Mouse (Mus musculus): ENCODE data around the gene Nectin2.

Gene Nectin2

DNA sequence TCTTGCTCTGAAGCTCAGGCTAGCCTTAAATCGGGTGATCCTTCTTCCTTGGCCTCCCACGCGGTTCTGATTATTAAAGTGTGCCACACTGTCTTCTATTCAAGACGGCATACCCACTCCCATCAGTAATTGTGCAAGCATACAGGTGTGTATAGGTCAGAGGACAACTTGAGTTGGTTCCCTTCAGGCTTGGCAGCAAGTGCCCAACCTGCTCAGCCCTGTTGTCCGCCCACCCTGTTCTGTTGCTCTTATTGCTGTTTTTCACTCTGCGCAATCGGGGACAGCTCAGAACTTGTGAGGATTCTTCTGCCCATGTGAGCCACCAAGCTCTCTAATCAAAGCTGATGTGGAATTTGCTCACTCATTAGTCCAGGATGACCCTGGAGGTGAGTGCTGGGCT is 45.0 kb downstream of the Nectin2 start:
- no peak for DNase-seq (ENCODE audit: low spot score in 2 of 2)

DNA sequence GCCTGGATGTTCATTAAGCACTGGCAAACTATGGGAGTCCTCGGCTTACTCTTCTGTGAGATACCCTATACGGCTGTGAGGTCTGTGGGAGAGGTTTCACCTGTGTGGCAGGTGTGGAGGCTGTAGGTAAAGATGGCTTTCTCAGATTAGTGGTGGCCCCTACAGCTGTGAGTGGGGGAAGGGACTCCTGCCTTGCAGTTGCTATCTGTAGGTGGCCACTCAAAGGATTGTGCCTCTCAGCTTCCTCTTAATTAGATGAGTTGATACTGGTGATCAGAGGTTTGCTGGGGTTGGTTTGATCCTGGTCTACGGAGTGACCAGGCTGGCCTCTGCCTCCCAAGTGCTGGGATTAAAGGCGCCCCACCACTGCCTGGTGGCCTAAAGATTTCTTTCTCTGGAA is 45.8 kb downstream of the Nectin2 start:
- no peak for DNase-seq (ENCODE audit: low spot score in 2 of 2)

DNA sequence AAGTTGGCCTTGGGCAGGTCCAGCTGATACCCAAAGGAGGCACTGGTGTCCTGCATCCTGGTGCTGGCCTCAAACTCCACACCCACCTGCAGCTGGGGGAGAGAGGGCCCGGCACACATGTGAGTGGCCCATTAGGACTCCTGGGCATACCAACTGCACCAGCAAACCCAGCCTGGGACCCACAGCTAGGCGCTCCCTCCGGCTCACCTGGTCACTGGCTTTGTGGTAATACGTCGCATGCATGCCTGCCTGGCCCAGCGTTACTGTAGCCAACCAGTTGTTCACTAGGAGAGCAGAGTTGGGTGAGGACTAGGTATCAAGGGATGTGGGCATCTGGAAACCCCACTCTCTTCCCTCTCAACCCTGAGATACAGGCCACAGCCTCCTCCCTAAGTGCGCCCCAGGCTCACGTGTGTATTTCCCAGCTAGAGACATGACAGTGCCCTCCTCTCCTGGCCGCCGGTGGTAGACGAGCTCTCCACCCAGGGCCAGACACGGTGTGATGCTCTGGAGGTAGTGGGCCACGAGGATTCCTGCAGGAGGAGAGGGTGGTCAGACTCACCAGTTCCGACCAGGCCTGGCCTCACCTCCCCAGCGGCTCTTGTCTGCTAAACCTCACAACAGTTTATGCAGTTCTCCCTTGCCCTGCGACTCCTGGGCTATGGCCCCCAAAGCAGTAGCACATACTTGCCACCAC is 47.3 kb downstream of the Nectin2 start:
- no peak for DNase-seq (ENCODE audit: low spot score in 2 of 2)

DNA sequence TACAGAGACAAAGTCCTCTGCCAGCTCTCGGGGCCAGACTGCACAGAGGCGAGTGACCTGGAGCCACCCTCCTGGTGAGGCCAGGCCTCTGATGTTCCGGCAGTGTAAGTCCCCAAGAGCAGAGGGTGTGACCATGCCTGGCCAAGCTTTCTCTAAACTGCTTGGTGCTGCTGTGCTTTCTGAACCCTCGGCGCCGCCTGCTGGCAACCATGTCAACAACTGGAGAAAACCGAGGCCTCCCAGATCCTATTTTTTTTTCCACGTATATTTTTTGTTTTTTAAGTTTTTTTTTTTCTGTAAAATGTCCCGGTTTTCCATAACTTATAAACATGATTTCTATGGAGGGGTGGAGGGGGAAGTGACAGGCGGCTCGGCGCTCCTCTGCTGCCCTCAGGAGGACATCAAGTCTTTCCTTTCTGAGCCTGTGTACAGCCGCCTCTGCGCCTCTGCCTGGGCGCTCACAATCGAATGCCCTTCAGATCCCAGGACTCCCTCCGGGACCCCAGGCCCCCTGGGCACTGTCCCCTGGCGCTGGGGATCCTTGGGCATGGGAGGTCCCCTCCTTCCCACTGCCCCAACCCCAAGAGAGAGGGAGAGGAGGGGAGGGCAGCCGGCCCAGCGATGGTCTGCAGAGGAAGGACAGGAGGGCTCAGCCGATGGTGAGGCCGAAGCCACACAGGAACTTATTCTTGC is 49.1 kb downstream of the Nectin2 start:
- DNase-seq (ENCODE audit: low spot score in 2 of 2), result peak in 1 of 2 experiments; percentile 66

DNA sequence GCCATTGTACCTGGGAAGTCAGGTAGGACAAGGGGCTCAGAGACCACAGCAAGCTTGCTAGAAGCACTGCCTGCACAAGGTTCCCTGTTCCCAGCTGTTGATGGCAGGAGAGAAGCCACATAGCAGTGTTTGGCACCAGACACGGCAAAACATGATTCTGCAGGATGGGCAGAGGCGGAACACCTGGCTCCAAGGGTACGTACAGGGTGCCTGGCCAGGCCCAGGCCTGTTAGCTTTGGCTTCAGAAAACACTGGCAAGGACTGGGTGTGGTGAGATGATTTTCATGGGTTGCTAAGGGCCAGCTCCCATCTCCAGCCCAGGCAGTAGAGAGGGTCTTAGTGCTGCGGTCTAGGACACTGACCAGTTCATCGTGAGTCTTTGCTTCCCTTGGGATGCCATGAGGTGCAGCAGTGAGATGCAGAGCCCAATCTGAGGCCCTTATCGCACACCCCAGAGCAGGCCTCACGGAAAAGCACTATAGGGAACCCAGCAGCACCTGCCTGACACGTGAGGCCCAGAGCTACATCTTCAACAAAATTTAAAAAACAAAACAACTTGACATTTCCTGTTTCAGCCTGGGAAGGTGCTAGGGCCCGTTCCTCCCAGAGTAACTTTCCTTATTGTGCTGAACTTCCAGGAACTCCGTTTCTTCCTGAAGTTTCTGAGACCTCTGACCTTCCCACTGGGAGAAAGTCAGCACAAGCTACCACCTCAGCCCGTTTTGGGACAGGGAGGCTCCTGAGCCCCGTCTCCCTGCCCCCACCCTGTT is 49.8 kb downstream of the Nectin2 start:
- no peak for DNase-seq (ENCODE audit: low spot score in 2 of 2)

DNA sequence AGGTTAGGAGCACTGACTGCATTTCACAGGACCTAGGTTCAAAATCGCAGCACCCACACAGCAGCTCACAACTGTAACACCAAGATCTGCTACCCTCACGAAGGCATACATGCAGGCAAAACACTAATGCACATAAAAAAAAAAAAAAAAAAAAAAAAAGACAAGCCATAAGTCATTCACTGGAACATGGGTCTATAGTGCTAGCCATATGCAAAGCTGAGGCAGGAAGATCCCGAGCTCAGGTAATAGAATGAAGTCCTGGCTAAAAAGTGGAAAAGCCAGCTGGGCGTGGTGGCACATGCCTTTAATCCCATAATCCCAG is 50.5 kb downstream of the Nectin2 start:
- no peak for DNase-seq (ENCODE audit: low spot score in 2 of 2)

DNA sequence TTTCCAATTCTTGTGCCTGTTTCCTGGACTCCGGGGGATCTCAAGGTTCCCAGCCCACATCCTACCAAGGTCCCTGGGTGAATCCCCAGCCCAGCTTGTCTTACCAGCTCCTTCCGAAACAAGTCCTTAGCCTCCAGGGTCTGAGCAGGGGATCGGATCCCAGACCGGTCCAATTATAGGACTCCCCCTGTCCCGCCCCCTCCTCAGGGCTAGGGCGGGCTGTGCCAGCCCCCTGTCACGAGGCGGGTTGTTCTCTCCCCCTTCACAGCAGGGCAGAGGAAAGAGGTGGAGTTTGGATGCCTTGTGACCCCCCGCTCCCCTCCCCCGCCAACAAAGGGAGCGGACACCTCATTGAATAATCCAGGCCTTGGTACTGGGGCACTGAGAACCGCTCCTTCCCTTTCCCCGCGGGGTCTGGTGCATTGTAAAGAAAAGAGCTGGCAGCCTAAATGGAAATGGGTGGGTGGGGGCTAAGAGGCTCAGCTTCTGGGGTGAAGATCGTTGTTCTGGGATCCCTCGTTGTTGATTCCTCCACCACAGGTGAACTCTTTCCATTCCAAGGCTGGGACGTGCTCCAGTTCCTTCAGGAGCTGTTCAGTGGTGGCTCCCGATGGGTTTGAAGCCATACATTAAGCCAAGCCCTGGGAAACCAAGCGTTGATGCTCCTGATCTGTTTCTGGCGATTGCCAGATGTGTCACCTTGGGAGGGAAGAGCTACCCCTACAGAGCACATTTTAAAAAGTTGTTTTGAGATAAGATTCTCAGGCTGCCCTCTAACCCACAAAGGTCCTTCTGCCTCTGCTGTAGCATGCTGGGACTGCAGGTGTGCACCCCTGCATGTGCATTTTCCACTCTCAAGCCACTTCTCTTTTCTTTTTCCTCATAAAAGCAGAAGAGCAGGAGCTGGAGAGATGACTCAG is 51.1 kb downstream of the Nectin2 start, which contains the start of gene Apoe:
Apoe (minus strand) TSS at position 282 of the 920 bp plus-strand sequence.
- DNase-seq (ENCODE audit: low spot score in 2 of 2), result peak; percentile 59 to 69

DNA sequence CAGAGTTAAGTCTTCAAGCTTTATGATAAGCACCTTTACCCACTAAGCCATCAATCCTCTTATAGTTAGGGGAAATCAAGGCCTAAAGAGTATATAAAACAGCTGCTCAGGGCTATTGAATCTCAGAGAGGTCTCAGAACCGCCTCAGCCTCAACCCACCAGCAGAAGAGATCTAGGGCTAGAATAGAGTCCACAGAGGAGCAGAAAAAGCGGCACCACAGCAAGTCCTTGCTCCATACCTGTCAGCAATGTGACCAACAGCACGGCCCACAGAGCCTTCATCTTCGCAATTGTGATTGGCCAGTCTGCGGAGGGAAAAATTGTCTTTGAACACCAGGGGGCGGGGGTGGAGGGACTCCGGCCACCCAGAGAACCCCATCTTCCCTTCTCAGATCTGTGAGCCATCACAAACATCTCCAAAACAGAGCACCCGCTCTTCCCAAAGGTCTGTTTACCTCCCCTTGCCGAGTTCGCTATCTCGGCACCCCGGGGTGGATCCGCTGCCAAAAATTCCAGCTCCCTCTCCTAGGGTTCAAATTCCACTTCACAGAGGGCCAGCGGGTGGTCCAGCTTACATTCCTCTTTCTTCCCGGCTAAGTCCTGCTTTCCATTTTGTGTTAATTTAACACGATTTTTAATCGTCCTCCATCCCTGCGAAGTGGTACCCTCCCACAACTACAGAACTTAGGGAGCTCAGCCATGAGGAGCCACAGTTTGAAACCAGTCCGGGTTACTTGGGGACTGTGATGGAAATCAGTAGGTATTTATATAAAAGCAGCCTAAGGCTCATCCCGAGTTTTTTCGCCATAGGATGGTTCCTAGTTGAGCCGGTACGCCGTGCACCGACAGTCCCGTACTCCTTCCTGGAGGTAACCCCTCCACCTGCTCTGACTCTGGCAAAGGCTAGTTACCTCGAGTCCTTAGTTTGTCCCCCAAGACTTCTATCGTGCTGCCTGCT is 52.1 kb downstream of the Nectin2 start:
- DNase-seq (ENCODE audit: low spot score in 2 of 2), result no peak

DNA sequence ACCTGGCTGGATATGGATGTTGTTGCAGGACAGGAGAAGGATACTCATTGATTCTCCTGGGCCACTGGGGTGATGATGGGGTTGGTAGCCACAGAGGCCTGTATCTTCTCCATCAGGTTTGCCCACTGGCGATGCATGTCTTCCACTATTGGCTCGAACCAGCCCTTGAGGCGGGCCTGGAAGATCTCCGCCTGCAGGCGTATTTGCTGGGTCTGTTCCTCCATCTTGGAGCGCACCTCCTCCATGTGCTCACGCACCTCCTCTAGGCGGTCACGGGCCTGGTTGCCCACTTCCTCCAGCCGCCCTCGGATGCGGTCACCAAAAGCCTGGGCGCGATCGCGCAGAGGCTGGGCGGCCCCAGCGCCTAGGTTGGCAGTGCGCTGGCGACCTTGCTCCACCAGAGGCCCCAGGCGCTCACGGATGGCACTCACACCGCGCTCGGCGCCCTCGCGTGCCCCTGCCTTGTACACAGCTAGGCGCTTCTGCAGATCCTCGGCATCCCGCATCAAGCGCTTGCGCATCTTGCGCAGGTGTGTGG is 53.9 kb downstream of the Nectin2 start:
- no peak for DNase-seq (ENCODE audit: low spot score in 2 of 2)

DNA sequence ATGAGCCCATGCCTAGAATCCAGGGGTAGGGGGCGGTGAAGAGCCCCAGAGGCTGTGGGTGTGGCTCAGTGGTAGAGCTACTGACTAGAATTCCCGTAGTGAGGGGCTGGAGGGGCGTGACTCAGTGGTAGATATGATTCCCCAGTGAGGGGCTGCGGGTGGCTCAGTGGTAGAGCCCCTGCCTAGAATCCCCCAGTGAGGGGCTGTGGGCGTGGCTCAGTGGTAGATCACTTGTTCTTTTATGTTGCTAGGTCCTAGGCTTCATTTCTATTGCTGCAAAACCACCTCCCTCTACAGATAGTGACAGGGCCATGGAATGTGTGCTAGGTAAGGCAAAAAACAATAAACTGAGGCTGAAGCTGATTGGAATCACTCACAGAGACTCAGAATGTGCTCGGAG is 54.4 kb downstream of the Nectin2 start:
- no peak for DNase-seq (ENCODE audit: low spot score in 2 of 2)

DNA sequence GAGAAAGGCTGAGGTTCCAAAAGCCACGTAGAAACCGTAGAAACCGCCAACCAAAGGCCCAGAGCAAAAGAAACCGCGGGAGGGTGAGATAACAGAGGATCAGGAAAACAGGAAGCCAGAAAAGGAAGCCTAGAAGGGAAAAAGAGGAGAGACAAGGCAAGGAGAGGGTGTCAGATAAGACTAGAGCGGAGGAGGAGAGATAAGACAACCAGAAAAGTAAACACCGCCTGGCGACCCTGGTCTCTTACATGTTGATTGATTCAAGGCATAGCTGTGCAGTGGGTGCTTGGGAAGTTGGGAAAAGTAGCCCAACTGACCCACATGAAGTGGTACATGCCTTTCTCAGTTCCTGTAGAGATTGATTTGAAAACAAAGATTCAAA is 55.1 kb downstream of the Nectin2 start:
- no peak for DNase-seq (ENCODE audit: low spot score in 2 of 2)

DNA sequence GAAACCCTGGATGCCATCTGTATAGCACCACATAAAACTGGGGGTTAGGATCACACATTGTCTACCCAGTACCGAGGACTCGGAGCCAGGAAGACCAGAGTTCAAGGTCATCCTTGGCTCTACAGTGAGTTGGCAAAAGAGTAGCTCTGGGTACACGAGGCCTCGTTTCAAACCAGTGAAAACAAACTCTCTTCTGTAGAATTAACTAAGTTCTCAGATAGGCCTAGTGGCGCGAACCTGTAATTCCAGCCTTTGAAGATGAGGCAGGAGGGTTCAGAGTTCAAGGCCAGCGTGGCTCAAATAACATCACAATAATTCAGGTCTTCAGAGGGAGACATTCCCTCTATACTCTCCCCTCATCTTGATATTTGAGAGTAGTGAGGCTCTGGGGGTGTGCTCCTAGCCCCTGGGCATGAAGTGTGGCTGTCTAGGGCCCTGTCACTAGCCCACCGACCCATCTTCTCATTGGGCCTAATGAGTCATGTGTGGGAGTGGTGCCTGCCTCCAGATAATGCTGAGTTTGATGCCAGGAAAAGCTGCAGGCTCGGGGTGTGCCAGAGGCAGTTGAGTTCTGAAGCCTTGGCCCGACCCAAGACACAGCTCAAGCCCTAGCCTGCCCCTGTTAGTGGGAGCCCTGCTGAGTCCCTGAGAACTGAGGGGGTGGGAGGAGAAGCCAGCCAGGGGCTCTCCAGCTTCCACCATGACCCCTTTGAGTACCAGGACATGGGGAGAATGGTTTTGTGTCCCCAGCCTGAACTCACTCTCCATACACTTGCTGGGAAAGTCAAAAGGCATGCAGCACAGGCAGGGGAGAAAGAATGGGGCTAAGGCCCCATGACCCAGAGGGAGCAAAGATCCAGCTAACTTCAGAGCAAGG is 55.7 kb downstream of the Nectin2 start:
- DNase-seq (ENCODE audit: low spot score in 2 of 2), result no peak

DNA sequence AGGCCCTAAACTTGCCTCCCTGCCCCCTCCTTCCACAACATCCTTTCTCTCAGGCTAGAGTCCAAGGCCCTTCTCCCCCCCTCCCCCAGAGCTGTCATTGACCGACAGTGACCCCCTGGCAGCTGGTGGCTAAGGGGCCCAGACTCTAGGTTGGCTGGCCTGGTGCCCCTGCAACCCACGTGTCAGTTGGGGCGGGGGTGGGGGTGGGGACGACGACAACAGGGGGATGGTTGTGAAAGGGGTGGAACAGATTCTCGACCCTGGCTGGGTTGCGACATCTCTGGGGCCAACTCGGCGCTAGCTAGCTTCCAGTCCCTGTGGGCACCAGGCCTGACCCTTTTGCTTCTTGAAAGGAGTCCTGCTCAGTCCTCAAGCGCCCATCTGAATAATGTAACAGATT is 56.9 kb downstream of the Nectin2 start:
- peak in 1 of 2 experiments; percentile 45 for DNase-seq (ENCODE audit: low spot score in 2 of 2)

DNA sequence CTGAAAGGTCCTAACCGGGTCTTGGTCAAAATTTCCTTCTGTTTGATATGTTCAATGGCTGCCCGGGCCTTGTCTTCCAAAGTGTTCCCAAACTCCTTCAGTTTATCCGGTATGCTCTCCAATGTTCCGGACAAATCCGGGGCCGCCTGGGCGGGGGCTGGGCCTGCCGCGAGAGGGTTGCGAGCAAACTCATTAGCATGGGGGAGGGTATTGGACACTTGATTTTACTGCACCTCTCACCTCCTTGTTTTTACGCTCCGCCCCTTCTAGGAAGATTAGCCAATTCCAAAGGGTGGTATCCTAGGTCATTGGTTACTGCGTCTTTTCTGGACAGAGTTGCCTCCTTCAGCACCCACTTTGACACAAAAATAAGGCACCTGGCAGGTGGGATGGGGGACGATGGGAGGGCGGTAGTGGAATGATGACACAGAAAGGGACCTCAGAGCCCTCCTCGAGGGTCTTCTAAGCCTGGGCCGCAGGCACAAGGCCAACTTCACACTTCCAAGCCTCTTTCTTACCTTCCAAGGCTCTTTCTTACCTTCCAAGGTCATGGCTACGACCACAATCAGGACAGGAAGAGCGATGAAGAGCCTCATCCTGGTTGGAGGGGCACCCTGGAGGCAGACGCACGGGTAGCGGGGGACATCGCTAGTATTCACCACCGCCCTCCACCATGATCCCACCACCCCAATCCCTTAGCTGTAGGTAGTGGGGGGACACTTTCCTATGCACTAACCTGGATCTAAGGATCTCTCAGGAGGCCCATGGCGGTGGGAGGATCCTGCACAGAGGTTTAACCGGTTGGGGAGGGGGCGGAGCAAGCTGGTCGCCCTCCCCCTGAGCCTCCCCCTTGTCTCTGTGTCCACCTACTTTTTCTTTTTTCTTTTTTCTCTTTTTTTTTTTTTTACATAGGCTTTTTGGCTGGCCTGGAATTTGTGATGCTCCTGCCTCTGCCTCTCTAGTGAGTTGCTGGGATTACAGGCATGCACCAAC is 58.1 kb downstream of the Nectin2 start, which contains the start of gene Apoc1:
Apoc1 (minus strand) TSS at position 788 of the 993 bp plus-strand sequence.
- DNase-seq (ENCODE audit: low spot score in 2 of 2), result no peak

DNA sequence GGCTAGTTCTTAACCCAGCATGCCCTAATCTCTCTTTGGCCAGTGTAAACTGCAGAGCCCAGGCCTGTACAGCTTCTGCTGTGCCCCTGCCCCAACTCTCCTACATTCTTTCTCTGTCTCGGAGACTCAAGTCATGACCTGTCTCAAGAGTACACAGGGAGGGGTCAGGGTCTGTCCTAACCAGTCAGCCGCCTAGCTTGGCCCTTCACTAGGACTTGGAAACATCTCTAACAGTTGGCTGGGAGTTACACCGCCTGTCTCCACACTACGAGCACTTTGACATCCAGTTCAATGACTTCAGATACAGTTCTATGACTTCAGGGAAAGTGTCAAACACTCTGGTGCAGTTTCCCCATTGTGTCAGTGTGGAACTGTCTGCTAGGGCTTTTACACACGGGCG is 58.8 kb downstream of the Nectin2 start:
- no peak for DNase-seq (ENCODE audit: low spot score in 2 of 2)

DNA sequence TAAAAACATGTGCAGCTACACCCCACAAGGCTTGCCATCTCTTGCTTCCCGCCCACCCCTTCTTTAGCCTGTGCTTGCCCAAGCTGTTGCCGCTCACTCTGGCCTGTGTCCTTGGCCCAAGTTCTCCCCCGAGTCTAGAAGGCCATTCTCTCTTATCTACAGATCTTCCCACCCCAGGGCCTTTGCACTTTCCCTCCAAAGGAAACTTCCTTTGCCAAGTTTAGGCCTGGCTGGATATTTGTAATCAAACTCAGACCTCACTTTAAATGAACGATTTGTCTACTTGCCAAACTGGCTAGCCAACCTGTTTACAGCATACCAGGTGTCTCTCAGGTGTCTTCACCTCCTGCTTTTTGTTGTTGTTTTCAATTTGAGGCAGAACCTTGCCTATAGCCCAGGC is 59.4 kb downstream of the Nectin2 start:
- DNase-seq (ENCODE audit: low spot score in 2 of 2), result no peak

DNA sequence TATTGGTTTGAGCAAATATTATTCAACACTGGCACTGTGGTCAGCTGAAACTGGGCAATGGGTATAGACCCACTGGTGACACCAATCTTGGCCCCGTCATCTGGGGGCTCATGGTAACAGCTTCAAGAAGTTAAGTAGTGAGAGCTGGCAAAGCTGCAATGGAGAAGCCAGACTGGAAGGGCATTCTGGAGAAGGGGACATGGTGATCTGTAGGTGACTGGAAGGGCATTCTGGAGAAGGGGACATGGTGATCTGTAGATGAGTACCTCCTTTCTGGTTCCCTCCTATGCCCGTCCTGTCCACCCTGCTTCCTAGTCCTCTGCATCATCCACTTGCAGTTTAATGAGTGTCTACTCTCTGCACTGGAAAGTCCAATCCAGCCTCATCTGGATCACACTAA is 61.7 kb downstream of the Nectin2 start:
- DNase-seq (ENCODE audit: low spot score in 2 of 2), result no peak

DNA sequence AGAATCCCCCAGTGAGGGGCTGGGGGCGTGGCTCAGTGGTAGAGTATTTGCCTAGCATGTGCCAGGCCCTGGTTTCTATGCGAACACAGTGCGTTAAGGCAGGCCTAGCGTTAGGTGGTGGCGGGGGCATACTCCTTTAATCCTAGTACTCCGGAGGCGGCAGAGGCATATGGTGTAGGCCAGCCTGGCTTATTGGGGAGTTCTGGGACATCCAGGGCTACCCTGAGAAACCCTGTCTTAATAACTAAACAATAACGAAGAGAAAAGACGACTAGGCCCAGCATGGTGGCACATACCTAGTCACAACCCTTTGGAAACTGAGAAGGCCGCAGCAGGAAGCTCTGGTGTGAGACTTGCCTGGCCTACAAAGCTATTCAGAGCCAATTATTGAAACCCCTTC is 62.2 kb downstream of the Nectin2 start:
- DNase-seq (ENCODE audit: low spot score in 2 of 2), result no peak
